Mouse (Mus musculus): ENCODE data around the gene Ccl3. TPM values are rescaled to one million over a fixed set of nuclear protein-coding genes. Genes with fewer than 3 reads are reported as not detected.

Gene Ccl3
- polyA plus RNA-seq, 1 experiment from 2014 or later: 0.59 TPM

Other genes starting within 250 kb of the Ccl3 start
- gene Rasl10b, start 240.2 kb downstream of the Ccl3 start, polyA plus RNA-seq (2015; fragmentation: Nextera tagmentation; extraction: Ambion mirVana): 7.2 and 7.3 TPM in 2 replicates
- 0.11 TPM in 1 of 2 replicates, not detected in the other for gene Gas2l2, start 219.9 kb downstream of the Ccl3 start, polyA plus RNA-seq (2015; fragmentation: Nextera tagmentation; extraction: Ambion mirVana)
- gene 1700020L24Rik, start 211.7 kb downstream of the Ccl3 start, polyA plus RNA-seq (2015; fragmentation: Nextera tagmentation; extraction: Ambion mirVana): 1.4 and 2.1 TPM in 2 replicates
- 2.5 and 2.7 TPM in 2 replicates for gene Mmp28, start 186.3 kb downstream of the Ccl3 start, polyA plus RNA-seq (2015; fragmentation: Nextera tagmentation; extraction: Ambion mirVana)
- gene Taf15, start 176.3 kb downstream of the Ccl3 start, polyA plus RNA-seq (2015; fragmentation: Nextera tagmentation; extraction: Ambion mirVana): 9.7 and 10.5 TPM in 2 replicates
- not detected in 2 replicates for gene Heatr9, start 127.2 kb downstream of the Ccl3 start, polyA plus RNA-seq (2015; fragmentation: Nextera tagmentation; extraction: Ambion mirVana)
- 0.31 and 0.40 TPM in 2 replicates for gene Ccl5, start 118.8 kb downstream of the Ccl3 start, polyA plus RNA-seq (2015; fragmentation: Nextera tagmentation; extraction: Ambion mirVana)
- 2.1 and 2.7 TPM in 2 replicates for gene Ccl9, start 70.7 kb downstream of the Ccl3 start, polyA plus RNA-seq (2015; fragmentation: Nextera tagmentation; extraction: Ambion mirVana)
- 2.7 and 3.8 TPM in 2 replicates for gene Ccl6, start 56.3 kb downstream of the Ccl3 start, polyA plus RNA-seq (2015; fragmentation: Nextera tagmentation; extraction: Ambion mirVana)
- not detected in 2 replicates for gene Rpl9-ps1, start 3.7 kb downstream of the Ccl3 start, polyA plus RNA-seq (2015; fragmentation: Nextera tagmentation; extraction: Ambion mirVana)
- 1.2 and 2.1 TPM in 2 replicates for gene Ccl4, start 13.2 kb upstream of the Ccl3 start, polyA plus RNA-seq (2015; fragmentation: Nextera tagmentation; extraction: Ambion mirVana)
- gene Wfdc17, start 54.6 kb upstream of the Ccl3 start, polyA plus RNA-seq (2015; fragmentation: Nextera tagmentation; extraction: Ambion mirVana): 1.1 and 2.0 TPM in 2 replicates
- gene Wfdc18, start 59.7 kb upstream of the Ccl3 start, polyA plus RNA-seq (2015; fragmentation: Nextera tagmentation; extraction: Ambion mirVana): 3.1 and 3.4 TPM in 2 replicates
- not detected in 2 replicates for gene Wfdc21, start 97.6 kb upstream of the Ccl3 start, polyA plus RNA-seq (2015; fragmentation: Nextera tagmentation; extraction: Ambion mirVana)
- 12.9 and 15.2 TPM in 2 replicates for gene Heatr6, start 104.3 kb upstream of the Ccl3 start, polyA plus RNA-seq (2015; fragmentation: Nextera tagmentation; extraction: Ambion mirVana)
- gene Hnf1b, start 200.7 kb upstream of the Ccl3 start, polyA plus RNA-seq (2015; fragmentation: Nextera tagmentation; extraction: Ambion mirVana): 0.31 and 1.1 TPM in 2 replicates